Mouse (Mus musculus) midbrain, postnatal 0 days (tissue): ENCODE measurements around the gene Col4a2. TPM values are rescaled to one million over a fixed set of nuclear protein-coding genes. Genes with fewer than 3 reads are reported as not detected.

Experiments used
- ATAC-seq: fragments of 200-750 bp; cut with Nextera tagmentation; 2 replicates; pipeline ENCODE4 v1.8.0; 2017; ENCODE audit warnings: moderate number of reproducible peaks, mild to moderate bottlenecking, moderate TSS enrichment, moderate library complexity; ENCODE audit not compliant: low FRiP score
- DNase-seq: peaks from one replicate; pipeline ENCODE4 v3.0.0-alpha.2; 2015; ENCODE audit warnings: low spot score
- H3K27ac ChIP-seq: fragments of 300-500 bp; sonication (generic); 2 replicates; pipeline ENCODE4 v1.5.1; 2014; ENCODE audit warnings: low read depth, mild to moderate bottlenecking, low read length, mixed read lengths
- H3K27me3 ChIP-seq: fragments of 300-500 bp; sonication (generic); 2 replicates; pipeline ENCODE4 v1.6.1; 2014; ENCODE audit warnings: low read length, control low read depth, mixed read lengths; ENCODE audit not compliant: insufficient read depth
- H3K36me3 ChIP-seq: fragments of 300-500 bp; sonication (generic); 2 replicates; pipeline ENCODE4 v1.6.1; 2014; ENCODE audit warnings: low read length, control low read depth, mixed read lengths; ENCODE audit not compliant: insufficient read depth
- H3K4me1 ChIP-seq: fragments of 300-500 bp; sonication (generic); 2 replicates; pipeline ENCODE4 v1.6.1; 2014; ENCODE audit warnings: mild to moderate bottlenecking, control low read depth, antibody characterized with exemption, low read length, mixed read lengths; ENCODE audit not compliant: insufficient read depth
- H3K4me2 ChIP-seq: fragments of 300-500 bp; sonication (generic); 2 replicates; pipeline ENCODE4 v1.6.1; 2014; ENCODE audit warnings: low read depth, mild to moderate bottlenecking, low read length, mixed read lengths; ENCODE audit not compliant: poor library complexity, severe bottlenecking
- H3K4me3 ChIP-seq: fragments of 300-500 bp; sonication (generic); 2 replicates; pipeline ENCODE4 v1.5.1; 2014; ENCODE audit warnings: low read depth, mild to moderate bottlenecking, low read length, moderate library complexity
- H3K9ac ChIP-seq: fragments of 300-500 bp; sonication (generic); replicated peaks from 2 replicates; pipeline ENCODE4 v1.6.1; 2014; ENCODE audit warnings: mild to moderate bottlenecking, low read length, moderate library complexity, mixed read lengths; ENCODE audit not compliant: poor library complexity, severe bottlenecking
- H3K9me3 ChIP-seq: fragments of 300-500 bp; sonication (generic); 2 replicates; pipeline ENCODE4 v1.6.1; 2016; ENCODE audit warnings: low read length, control low read depth
- CTCF ChIP-seq: IDR thresholded peaks from 2 replicates; pipeline ENCODE4 v1.5.1; 2016; ENCODE audit warnings: antibody characterized with exemption, mild to moderate bottlenecking
- WGBS: fragments of 180-500 bp; shearing (Covaris S2); extraction: QIAGEN DNeasy Blood & Tissue Kit; methylation state at CpG from one replicate; pipeline ENCODE4 v1.1.7; 2014; 5-methylcytosine and 5-hydroxymethylcytosine counted together
- polyA plus RNA-seq: library from polyadenylated mRNA; unstranded; fragments of >200 nt; fragmentation: Nextera tagmentation; extraction: Ambion mirVana; gene quantifications from 2 replicates; pipeline ENCODE4 v1.2.1, GENCODE M21; 2015
- total RNA-seq: library from RNA; depleted of rRNA; stranded (reverse); fragments of >200 nt; gene quantifications from 2 replicates; pipeline ENCODE4 v1.2.3, GENCODE M21; 2014

Col4a2 gene
- total and polyA plus RNA-seq, 2 experiments from 2014 or later = 31.3 to 92.5 TPM

DNA sequence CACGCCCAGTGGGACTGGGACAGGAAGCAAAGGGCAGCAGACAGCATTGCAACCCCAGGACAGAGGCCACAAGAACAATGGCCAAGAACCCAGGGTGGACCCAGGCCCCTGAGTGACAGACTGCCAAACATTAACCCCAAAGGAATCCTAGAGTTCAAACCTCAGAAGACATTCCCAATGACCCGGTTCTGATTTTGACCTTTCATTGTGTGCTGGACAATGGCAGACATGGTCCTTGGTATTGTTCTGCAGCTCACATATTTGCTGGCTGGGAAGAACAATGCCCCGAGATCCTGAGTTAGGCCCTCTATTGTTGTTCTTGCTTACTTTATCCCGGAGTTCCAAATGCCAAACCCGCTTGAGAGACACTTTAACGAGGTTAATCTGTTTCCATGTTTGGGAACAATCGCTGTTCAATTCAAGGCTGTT lies 4.0 kb upstream of the Col4a2 start:
- ATAC-seq = no peak
- 32% methylated on average over 7 of the region's 7 CpGs for WGBS

GRCm38 (mm10) chr8:11309226-11309625 lies 3.4 kb upstream of the Col4a2 start:
- no peaks in the 10 kb centered on the region for H3K36me3 ChIP-seq
- H3K27me3 ChIP-seq = peaks cover 8% of the 10 kb centered on the region
- no peak overlapping the region for H3K4me2 ChIP-seq
- DNase-seq (no peak), ATAC-seq (no peak)
- no peaks in the 10 kb centered on the region for H3K9me3 ChIP-seq
- no peaks in the 10 kb centered on the region for H3K4me1 ChIP-seq
- H3K4me3 ChIP-seq = no peak overlapping the region
- no peak overlapping the region for H3K27ac ChIP-seq
- TF ChIP-seq CTCF = no peak
- no peak overlapping the region for H3K9ac ChIP-seq
- 36% methylated on average over 5 of the region's 5 CpGs for WGBS

More for the DNA sequence above, 4.0 kb upstream of the Col4a2 start:
- peaks cover 8% of the 10 kb centered on the region for H3K27me3 ChIP-seq
- no peaks in the 10 kb centered on the region for H3K4me1 ChIP-seq
- no peaks in the 10 kb centered on the region for H3K36me3 ChIP-seq
- no peak overlapping the region for H3K4me3 ChIP-seq
- no peak overlapping the region for H3K4me2 ChIP-seq
- H3K9ac ChIP-seq = no peak overlapping the region
- no peak overlapping the region for H3K27ac ChIP-seq
- no peak for TF ChIP-seq CTCF
- no peaks in the 10 kb centered on the region for H3K9me3 ChIP-seq
- no peak for DNase-seq

GRCm38 (mm10) chr8:11310049-11310448 lies 2.6 kb upstream of the Col4a2 start:
- no peak for ATAC-seq
- H3K9ac ChIP-seq = no peak overlapping the region
- H3K4me2 ChIP-seq = peak overlapping the region; percentile 97; the same call in 1 of the 2 replicates
- H3K4me1 ChIP-seq = peaks cover 3% of the 10 kb centered on the region; the same call in 1 of the 2 replicates
- no peak for DNase-seq
- TF ChIP-seq CTCF = no peak
- H3K4me3 ChIP-seq = no peak overlapping the region
- H3K27me3 ChIP-seq = peaks cover 8% of the 10 kb centered on the region
- no peak overlapping the region for H3K27ac ChIP-seq
- no peaks in the 10 kb centered on the region for H3K9me3 ChIP-seq
- WGBS = 73% methylated on average over 2 of the region's 2 CpGs
- no peaks in the 10 kb centered on the region for H3K36me3 ChIP-seq

- Histone ChIP-seq H3K9ac (peak overlapping the region; percentile 79), H3K9me3 (no peaks in the 10 kb centered on the region), H3K4me1 (peaks cover 3% of the 10 kb centered on the region; the same call in 1 of the 2 replicates), H3K36me3 (no peaks in the 10 kb centered on the region), H3K4me2 (peak overlapping the region; percentile 97), H3K4me3 (peak overlapping the region; percentile 68), H3K27ac (peak overlapping the region; percentile 63), H3K27me3 (peaks cover 12% of the 10 kb centered on the region)
- no peak for TF ChIP-seq CTCF
- ATAC-seq (peak; percentile 28; the same call in 1 of the 2 replicates), DNase-seq (no peak)
- WGBS = 4% methylated on average over 34 of the region's 34 CpGs
Observed at GRCm38 (mm10) chr8:11311681-11312348, 790 bp upstream of the Col4a2 start.

- no peak for TF ChIP-seq CTCF
- DNase-seq (peak; percentile 17), ATAC-seq (peak; percentile 24; the same call in 1 of the 2 replicates)
- Histone ChIP-seq H3K4me1 (peaks cover 3% of the 10 kb centered on the region; the same call in 1 of the 2 replicates), H3K4me3 (peak overlapping the region; percentile 68), H3K36me3 (no peaks in the 10 kb centered on the region), H3K9me3 (no peaks in the 10 kb centered on the region), H3K27me3 (peaks cover 12% of the 10 kb centered on the region), H3K4me2 (peak overlapping the region; percentile 97), H3K27ac (peak overlapping the region; percentile 63), H3K9ac (peak overlapping the region; percentile 79)
- WGBS = 5% methylated on average over 45 of the region's 45 CpGs
Observed at GRCm38 (mm10) chr8:11313176-11314111, 839 bp downstream of the Col4a2 start.
